25 mouse cellular contexts compared by ENCODE assay signal in genomic region chr1:126719733-126720348, GRCm38 (mm10).
"Had no signal": no experiment of that assay in that cellular context is flagged by ENCODE, and none has a peak within 500 bp of the region (broad histone marks: within the 10 kb centered on the region; RNA-seq: fewer than 3 reads in every experiment).

No protein-coding gene starts in this region.

- H3K9ac ChIP-seq: heart, embryonic 13.5 days; heart, embryonic 15.5 days; hindbrain, embryonic 13.5 days; hindbrain, embryonic 15.5 days; kidney, embryonic 15.5 days; limb, embryonic 12.5 days; liver, embryonic 13.5 days had no signal

- H3K4me3 ChIP-seq: heart, embryonic 13.5 days; heart, embryonic 15.5 days; hindbrain, embryonic 13.5 days; hindbrain, embryonic 15.5 days; kidney, embryonic 15.5 days; limb, embryonic 10.5 days; limb, embryonic 12.5 days; liver, embryonic 13.5 days had no signal

- DNase-seq: gastrocnemius, postnatal 14 days; gastrocnemius, postnatal 36 days; heart, adult 18-20 months; heart, postnatal 14 days; heart, postnatal 36 days; kidney, adult 11 months; kidney, adult 2 months; kidney, adult 9 months; kidney, postnatal 14 days; kidney, postnatal 36 days; layer of hippocampus, adult 9-11 months; layer of hippocampus, postnatal 36 days; liver; liver, embryonic 13.5 days had no signal

- H3K4me2 ChIP-seq: heart, embryonic 11.5 days; heart, embryonic 13.5 days; heart, embryonic 15.5 days; hindbrain, embryonic 13.5 days; hindbrain, embryonic 15.5 days; kidney, embryonic 15.5 days; limb, embryonic 12.5 days; liver, embryonic 11.5 days; liver, embryonic 13.5 days had no signal

- H3K36me3 ChIP-seq: heart, embryonic 13.5 days; heart, embryonic 15.5 days; hindbrain, embryonic 13.5 days; hindbrain, embryonic 15.5 days; kidney, embryonic 15.5 days; limb, embryonic 10.5 days; limb, embryonic 12.5 days; liver, embryonic 13.5 days had no signal

- ATAC-seq: hindbrain, postnatal 0 days had no signal

- H3K9me3 ChIP-seq: heart, embryonic 13.5 days; heart, embryonic 15.5 days; hindbrain, embryonic 13.5 days; hindbrain, embryonic 15.5 days; kidney, embryonic 15.5 days; limb, embryonic 10.5 days; limb, embryonic 12.5 days; liver, embryonic 13.5 days had no signal

- H3K27ac ChIP-seq: heart, embryonic 13.5 days; heart, embryonic 15.5 days; hindbrain, embryonic 13.5 days; hindbrain, embryonic 15.5 days; hindbrain, postnatal 0 days; kidney, embryonic 15.5 days; kidney, postnatal 0 days; limb, embryonic 10.5 days; limb, embryonic 12.5 days; liver, embryonic 13.5 days had no signal

- H3K27me3 ChIP-seq: heart, embryonic 13.5 days; heart, embryonic 15.5 days; hindbrain, embryonic 13.5 days; hindbrain, embryonic 15.5 days; kidney, embryonic 15.5 days; limb, embryonic 12.5 days; liver, embryonic 13.5 days had no signal

- H3K4me1 ChIP-seq: heart, embryonic 13.5 days; hindbrain, embryonic 15.5 days; kidney, embryonic 15.5 days; limb, embryonic 10.5 days; limb, embryonic 12.5 days; liver, embryonic 13.5 days had no signal
